Mouse (Mus musculus) megakaryocyte progenitor cell, adult 5-6 weeks (primary cell): ENCODE data around the gene Cd300ld4. TPM values are rescaled to one million over a fixed set of nuclear protein-coding genes. Genes with fewer than 3 reads are reported as not detected.
"Not testable (repeated sequence)": the region's sequence is repeated elsewhere in the genome, so short reads cannot be mapped to it uniquely, and the experiment has no call there.

Experiments
- ATAC-seq: replicated peaks from 2 replicates; pipeline ENCODE4 v1.8.0; 2016; ENCODE audit warnings: mild to moderate bottlenecking, moderate TSS enrichment, inconsistent platforms; ENCODE audit not compliant: poor library complexity
- total RNA-seq, 2 experiments: library from RNA; stranded (forward) in 1 of 2; stranded (reverse) in 1 of 2; fragments of 157-497, 149-512 nt in 1 of 2; fragments of 200-1000 nt in 1 of 2; gene quantifications; 2 replicates each; pipeline versions ENCODE4 v1.2.3 to v1.2.4; 2015 to 2017

Gene Cd300ld4
- total RNA-seq (2015) = 0.22 TPM in 1 of 2 replicates, not detected in the other
- total RNA-seq (2017) = not detected in 2 replicates

DNA sequence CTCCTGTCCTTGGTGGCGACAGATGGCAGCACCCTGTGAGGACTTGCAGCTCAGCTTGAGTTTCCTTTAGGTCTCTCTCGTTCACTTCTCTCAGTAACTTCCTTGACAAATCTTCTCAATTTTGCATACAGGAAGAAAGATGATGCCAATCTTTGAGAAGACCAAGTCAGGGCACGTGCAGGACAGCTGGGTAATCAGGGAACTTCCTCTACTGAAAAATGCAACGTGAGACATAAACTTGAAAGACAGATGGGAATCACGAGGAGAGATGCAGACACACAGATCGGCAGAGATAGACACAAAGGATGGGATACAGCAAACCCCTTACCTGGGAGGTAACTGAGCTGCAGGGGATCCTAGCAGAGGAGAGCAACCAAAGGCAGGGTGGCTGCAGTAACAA is at the start of gene Cd300ld4:
Cd300ld4 (minus strand) TSS at position 101 of the 400 bp plus-strand sequence.
- ATAC-seq = not testable (repeated sequence)

DNA sequence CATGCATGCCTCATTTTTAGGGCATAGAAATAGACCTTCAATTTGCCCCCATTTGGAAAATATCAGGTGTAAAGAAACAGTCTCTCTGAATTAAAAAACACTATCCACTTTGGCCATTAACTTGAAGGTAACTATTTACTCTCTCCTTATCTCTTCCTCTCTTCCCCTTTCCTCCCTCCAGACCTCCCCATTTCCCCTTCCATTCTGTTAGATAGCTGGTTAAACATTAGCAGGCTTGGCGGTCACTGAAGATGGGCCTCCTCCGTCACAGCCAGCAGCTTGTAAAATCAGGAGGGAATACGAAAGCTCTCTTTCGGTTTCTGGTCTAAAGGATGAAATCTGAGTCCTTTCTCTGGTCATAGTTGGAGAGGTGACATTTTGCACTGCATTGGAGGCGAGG is 49.0 kb upstream of the Cd300ld4 start:
- ATAC-seq = no peak

DNA sequence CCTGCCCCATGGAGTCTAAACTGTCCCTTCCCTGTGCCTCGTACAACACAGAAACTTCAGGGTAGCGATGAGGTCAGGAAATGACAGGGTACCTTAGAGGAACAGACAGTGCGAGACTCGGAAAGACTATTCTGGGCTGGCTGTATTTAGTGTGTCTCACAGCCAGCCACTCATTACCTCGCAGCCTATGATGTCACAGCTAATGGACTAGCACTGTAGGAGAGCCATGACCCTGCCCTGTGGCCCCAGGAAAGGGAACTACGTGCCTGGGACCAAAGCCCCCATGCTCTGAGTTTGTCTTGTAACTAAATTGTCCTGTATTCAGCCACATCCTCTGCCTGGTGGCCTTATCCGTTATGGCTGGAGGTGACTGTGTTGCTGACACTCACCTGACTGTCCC is 48.6 kb upstream of the Cd300ld4 start:
- no peak for ATAC-seq

DNA sequence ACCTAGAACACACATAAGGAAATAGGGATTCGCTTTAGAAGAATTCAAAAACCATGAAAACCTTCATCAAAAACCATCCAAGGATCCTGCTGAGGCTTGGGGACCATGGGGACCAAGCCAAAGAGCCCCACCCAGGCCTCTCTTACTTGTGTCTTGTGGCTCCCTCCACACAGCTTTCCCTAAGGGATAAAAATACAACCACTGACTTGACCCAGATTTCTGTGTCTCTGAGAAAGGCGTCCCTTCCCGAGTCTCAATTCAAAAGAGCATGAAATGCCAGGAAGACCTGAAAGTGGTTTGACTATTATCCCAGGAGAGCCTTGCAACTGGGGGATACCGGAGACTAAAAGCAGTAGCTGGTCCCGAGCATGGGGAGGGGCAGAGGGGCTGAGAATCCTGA is 46.2 kb upstream of the Cd300ld4 start:
- no peak for ATAC-seq

DNA sequence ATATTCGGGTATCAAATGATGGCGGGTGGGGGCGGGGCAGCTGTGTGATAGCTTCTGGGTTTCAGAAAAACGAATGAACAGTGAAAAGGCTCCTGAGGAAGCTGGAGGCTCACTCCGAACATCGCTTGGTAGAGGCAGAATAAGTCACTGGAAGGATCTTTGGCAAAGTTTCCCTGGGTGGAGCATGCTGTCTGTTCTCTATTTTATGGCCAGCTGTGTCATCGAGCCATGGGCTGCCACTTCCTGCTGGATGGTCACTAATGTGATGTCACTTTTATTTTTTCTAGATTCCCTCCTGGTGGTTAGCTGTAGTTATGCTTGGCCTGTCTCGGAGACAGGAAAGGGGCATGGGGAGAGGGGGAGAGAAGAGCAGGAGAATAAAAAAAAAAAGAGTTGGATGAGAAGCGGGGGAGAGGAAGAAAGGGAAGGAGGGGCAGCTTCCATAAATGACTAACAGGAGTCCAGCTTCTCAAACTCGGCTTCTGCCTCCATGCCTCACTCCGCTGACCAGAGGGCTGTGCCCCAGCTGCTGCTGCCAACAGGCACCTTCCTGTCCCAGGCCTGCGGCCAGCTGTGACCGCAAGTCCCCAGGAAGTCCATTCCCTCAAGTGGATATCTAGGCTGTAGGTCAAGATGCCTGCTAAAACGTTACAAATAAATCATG is 45.0 kb upstream of the Cd300ld4 start:
- peak; percentile 68 for ATAC-seq

DNA sequence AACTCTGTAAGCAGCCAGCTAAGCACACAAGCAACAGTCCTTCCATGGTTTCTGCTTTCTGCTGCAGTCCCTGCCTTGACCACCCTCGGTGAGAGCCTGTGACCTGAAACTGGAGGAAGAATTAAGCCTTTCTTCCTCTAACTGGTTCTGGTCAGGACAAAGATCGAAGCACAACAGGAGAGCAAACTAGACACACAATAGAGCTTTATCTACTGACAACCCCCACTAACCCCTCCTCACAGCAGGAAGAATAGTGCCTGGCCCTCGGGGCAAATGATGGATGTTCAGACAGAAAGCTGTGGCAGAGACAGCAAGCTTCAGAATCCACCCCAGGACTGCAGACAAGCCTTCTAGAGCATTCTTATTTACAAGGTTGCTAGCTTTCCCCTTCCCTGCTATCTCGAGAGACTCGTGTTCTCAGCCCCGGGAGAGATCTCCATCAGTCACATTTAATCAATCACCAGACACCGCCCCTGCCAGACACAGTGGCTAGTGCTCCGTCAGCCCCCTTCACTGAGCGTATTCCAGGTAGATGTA is 44.3 kb upstream of the Cd300ld4 start:
- no peak for ATAC-seq

DNA sequence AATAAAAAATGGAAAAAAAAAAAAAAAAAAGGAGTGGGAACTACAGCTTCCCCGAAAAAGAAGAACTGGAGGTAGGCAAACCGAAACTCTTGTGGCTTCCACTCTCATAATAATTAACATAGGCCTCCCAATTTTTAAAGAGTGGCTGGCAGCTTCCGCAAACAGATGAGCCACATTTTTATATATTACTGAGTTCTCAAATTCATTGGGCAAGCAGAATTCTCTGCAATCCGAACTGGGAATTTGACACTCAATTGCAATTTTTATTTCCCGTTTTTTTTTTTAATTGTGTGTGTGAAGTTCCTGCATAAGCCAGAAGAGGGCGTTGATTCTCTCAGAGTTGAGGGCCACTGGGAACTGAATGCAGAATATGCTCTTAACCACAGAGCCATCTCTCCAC is 40.0 kb upstream of the Cd300ld4 start:
- ATAC-seq = peak; percentile 60

DNA sequence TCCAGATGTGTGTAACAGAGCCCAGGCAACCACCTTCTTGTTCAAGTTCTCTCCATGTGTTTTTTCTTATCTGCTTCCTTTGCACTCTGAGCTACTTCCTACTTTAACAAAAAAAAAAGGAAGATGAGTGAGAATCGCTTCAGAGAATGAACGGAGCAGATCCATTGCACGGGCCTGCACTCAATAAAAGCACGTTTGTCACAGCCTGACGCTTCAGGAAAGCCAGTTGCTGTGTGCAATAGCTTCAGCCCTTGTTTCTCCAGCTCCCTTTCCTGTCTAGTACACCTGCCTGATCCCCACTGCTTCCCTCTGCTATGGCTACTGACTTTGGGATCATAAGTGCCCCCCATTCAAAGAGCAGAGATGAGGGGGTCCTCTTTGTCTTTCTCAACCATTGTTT is 35.3 kb upstream of the Cd300ld4 start, which contains the start of gene Cd300e:
Cd300e (minus strand) TSS at position 101 of the 400 bp plus-strand sequence.
- peak; percentile 21; the same call in 1 of the 2 replicates for ATAC-seq

DNA sequence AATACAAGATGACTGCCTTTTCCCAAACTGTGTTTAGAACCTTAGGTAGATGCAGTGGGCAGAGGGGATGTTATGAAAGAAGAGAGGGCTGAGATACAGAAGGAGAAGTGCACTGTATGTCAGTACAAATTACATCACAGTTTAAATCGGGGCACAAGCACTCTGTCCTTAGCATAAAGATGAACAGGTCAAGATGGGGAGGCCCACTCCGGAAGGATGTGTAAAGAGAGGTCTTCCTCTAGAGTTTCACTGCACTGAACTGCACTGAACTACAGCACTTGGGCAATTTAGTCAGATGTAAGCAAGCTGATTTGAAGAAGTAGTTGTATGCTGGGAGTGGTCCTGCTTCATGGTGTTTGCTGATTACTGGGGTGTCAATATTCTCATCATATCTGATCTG is 33.0 kb upstream of the Cd300ld4 start:
- ATAC-seq = peak; percentile 57

DNA sequence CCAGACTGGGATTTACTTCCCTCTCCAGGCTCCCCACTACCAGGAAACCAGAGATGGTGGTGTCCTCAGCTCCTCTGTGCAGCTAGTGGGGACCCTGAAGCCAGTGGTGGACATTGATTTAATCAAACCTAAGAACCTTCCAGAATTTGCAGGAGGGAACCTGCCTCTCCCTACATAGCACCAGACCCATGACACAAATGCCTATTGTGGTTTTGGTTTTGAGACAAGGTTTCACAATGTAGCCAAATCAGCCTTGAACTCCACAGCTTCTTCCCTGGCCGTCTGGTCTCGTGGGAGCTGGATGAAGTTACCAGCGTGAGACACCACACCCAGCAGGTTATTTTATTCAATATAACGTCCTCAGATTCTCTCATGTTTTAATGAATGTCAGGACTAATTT is 31.9 kb upstream of the Cd300ld4 start:
- no peak; the same call in 1 of the 2 replicates for ATAC-seq

DNA sequence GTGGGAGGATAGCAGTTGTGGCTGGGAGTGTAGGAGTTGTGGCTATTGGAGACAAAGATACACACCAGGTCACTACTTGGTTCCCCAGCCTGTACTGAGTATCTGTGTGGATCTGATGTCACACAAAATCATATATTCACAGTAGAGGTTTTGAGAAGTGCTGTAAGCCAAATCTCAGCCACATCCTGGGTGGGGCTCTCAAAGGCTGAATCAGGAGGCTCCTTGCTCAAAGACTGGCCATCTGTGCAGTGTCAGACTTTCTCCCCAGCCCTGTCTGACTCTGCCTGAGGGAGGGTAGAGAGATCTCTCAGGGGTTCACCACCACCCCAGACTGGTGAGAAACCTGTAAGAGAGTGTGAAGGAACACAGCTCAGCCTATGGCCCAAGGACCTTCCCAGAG is 27.7 kb upstream of the Cd300ld4 start:
- ATAC-seq = no peak

DNA sequence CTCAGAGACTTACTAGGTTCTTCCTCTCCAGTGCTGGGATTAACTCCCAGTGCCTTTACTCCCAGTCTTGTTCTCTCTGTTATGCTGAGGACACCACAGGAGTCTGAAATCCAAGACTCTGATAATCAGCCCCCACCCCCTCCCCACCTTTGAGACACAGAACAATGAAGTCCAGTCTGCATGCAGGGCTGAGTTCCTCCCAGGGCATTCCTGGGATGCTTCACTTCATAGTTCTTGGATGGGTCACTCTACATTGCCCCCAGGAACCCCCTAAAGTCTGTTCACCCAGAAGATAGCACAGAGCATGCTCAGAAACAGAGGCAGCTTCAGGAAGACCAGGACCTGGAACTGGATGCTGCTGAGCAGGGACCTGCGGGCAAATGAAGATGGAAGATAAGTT is 26.2 kb upstream of the Cd300ld4 start:
- no peak for ATAC-seq

DNA sequence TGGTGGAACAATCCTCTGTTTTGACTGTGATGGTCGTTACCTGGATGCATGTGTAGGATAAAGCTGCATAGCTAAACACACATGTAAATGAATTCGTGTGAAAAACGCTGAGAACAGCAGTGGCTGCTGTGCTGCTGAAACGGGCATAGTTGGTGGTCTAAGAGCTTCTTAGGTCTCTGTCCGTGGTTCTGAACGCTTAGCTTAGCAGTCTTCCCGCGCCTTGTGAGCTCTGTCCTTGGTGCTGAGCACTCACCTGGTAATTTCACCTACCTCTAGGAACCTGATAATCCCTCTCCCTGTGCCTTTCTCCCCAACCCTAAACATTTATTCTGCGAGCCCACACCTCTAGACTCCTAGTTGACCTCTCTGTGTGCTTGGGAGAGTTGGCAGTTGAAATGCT is 25.4 kb upstream of the Cd300ld4 start:
- ATAC-seq = peak; percentile 88

DNA sequence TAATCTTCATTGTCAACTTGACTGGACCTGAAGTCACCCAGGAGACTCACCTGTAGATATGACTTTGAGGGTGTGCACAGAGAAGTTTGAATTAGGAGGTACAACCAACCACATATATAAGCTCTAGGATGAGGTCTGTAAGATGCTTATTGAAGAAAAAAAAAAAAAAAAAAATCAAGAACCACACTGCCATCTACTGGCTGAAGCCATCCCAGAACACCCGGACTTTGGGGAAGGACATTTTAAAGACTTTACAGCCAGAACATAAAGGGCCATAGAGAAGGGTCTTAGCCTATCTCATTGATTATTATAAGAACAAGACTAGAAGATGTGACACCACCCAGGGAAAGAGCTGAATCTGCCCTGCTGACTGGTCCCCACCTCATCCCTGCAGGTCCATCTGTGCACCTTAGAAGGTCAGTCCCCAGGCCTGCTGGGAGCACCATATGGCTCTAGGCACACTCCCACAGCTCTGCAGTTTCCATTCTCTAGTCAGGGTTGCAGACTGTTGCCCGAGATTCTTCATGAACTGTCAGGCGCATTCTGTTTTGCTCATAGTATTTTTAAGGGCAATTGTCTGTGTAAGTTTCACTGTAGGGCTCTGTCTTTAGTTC is 22.6 kb upstream of the Cd300ld4 start:
- ATAC-seq = peak; percentile 46; the same call in 1 of the 2 replicates

DNA sequence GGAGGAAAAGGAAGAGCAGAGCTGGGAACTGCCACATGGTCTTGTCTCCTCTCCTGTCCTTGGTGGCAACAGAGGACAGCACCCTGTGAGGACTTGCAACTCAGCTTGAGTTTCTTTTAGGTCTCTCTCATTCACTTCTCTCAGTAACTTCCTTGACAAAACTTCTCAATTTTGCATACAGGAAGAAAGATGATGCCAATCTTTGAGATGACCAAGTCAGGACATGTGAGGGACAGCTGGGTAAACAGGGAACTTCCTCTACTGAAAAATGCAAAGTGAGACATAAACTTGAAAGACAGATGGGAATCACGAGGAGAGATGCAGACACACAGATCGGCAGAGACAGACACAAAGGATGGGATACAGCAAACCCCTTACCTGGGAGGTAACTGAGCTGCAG is 21.4 kb upstream of the Cd300ld4 start, which contains the start of gene Cd300ld3:
Cd300ld3 (minus strand) TSS at position 151 of the 400 bp plus-strand sequence.
- ATAC-seq = no peak

DNA sequence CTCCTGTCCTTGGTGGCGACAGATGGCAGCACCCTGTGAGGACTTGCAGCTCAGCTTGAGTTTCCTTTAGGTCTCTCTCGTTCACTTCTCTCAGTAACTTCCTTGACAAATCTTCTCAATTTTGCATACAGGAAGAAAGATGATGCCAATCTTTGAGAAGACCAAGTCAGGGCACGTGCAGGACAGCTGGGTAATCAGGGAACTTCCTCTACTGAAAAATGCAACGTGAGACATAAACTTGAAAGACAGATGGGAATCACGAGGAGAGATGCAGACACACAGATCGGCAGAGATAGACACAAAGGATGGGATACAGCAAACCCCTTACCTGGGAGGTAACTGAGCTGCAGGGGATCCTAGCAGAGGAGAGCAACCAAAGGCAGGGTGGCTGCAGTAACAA is 10.9 kb upstream of the Cd300ld4 start, which contains the start of gene Cd300ld5:
Cd300ld5 (minus strand) TSS at position 101 of the 400 bp plus-strand sequence.
- not testable (repeated sequence) for ATAC-seq

DNA sequence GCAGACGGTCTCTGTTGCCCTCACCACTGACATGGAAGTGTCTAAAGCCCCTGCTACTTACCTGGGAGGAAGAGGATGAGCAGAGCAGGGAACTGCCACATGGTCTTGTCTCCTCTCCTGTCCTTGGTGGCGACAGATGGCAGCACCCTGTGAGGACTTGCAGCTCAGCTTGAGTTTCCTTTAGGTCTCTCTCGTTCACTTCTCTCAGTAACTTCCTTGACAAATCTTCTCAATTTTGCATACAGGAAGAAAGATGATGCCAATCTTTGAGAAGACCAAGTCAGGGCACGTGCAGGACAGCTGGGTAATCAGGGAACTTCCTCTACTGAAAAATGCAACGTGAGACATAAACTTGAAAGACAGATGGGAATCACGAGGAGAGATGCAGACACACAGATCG is 10.7 kb downstream of the Cd300ld4 start, which contains the start of gene Cd300ld2:
Cd300ld2 (minus strand) TSS at position 101 of the 400 bp plus-strand sequence.
- ATAC-seq = not testable (repeated sequence)

DNA sequence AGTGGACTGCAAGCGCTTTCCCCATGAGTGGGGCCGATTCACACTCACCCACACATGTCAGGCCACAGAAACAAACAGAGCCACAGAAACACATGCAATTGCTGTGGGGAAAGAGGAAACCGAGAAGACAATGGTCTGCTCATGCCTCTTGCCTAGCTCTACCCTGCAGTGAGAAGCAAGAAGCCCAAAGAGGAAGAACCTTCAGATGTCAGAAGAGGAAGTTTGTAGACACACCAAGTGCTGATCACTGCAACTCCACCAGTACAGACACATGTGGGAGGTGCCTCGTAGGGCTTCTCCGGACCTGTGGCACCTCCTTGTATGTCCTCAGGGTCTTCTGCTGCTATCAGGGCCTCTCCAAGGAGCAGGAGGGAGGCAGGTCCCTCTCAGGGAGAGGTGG is 22.7 kb downstream of the Cd300ld4 start:
- ATAC-seq = peak; percentile 93

DNA sequence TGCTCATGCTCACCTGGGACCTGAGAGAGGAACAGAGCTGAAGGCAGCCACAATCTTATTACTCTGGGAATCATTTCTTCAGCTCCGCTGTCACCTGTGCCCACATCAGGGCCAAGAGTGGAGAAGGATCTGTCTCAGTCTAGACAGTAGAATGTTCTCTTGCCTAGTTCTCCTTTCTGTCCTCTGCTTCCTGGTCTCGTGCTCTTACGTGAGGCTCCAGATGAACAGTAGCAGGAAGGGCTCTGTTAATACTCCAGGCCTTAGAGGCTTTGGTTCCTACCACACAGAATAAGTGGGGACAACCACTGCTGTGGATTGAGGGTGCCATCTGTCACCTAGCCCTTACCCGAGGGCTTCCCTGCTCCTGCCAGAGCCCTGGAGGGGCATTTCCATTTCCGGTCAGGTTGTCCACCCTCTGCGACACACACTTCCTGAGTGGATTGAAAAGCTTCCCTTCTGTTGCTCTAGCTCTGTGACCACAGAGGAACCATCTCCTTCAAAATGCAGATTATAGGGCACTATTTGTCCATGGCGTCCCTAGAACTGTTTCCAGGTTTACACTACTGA is 25.3 kb downstream of the Cd300ld4 start, which contains the start of gene Cd300c2:
Cd300c2 (minus strand) TSS at position 407 of the 567 bp plus-strand sequence.
- peak; percentile 54 for ATAC-seq

DNA sequence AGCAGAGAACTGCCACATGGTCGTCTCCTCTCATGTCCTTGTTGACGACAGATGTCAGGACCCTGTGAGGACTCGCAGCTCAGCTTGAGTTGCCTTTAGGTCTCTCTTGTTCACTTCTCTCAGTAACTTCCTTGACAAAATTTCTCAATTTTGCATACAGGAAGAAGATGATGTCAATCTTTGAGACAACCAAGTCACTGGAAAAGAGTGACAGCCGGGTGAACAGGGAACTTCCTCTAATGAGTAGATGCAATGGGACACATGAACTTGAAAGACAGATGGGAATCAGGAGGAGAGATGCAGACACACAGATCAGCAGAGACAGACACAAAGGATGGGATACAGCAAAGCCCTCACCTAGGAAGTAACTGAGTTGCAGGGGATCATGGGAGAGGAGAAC is 37.0 kb downstream of the Cd300ld4 start, which contains the start of gene Cd300ld:
Cd300ld (minus strand) TSS at position 130 of the 400 bp plus-strand sequence.
- peak; percentile 63 for ATAC-seq

DNA sequence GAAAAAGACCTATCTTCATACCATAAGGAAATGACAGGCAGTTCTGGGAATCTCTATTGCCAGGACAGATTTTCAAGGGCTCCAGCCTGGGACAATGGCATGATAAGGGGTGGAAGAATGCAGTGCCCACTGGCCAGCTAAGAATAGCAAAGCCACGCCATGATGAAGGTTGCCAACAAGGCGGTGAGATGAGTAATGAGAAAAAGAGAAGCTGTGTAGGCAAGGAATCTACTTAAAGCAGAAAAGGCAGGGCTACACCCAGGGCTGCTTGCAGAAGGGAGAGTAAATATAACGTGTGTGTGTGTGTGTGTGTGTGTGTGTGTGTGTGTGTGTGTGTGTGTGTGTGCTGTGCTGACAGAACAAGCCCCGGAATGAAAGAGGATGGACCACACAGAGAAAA is 44.9 kb downstream of the Cd300ld4 start:
- no peak for ATAC-seq
